Mouse (Mus musculus): ENCODE measurements around the gene Nexn.

- TF ChIP-seq POLR2A (IDR thresholded peaks at IDR 0.05; ENCODE audit: low read depth, low read length) = no peak
- TF ChIP-seq CTCF (conservative IDR thresholded peaks at IDR 0.05; ENCODE audit: insufficient read depth, insufficient read length, low read depth, low read length) = no peak
These were observed 54.3 kb downstream of the Nexn start for GRCm38 (mm10) chr3:152211731-152212279.

Measured in kidney, adult 2 months (tissue).